Mouse (Mus musculus): ENCODE measurements around the gene 1500009L16Rik.
A peak's percentile ranks its signal among the peaks of the same experiment; 100 is the strongest.

The 1500009L16Rik gene

GRCm38 (mm10) chr10:83722579-83723031 is at the start of gene 1500009L16Rik:
Gene 1500009L16Rik (plus strand): TSS chr10:83722865.
- DNase-seq: peak; percentile 98

DNA sequence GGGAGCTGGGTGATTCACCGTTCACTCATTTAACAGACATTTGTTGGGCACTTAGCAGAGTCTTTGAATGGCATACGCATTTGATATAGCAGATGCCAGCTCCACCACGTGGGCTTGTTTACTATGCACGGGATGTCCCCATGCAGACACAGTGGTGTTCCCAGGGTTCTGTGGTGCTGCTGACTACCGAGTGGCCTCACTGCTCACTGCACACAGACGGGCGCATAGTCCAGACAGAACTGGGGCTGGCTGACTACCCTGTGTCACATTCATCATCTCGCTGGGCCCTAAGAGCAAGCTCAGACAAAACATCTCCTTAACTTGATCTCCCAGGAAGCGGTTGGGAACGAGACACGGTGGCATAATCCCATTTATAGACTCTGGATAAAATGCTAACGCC is 41.3 kb upstream of the 1500009L16Rik start:
- DNase-seq: peak; percentile 58

DNA sequence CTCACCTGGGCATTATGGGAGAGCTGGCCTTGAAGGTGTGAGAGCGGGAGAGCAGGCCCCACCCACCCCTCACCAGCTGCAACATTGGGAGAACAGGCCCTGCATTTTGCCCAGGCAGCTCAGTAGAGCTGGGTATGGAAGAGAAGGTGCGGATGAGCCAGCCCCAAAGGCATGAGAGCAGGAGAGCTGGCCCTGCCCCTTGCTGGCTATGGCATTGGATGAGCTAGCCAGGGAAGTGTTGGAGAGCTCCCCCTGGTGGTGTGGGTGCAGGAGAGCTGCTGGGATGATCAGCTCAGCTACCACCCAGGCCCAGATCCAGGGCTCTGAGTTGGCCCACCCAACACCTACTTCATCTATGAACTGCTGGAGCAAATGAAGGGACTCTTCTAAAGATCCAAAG is 34.5 kb upstream of the 1500009L16Rik start:
- peak; percentile 85 for DNase-seq

- DNase-seq: peak; percentile 77
These were observed 30.3 kb upstream of the 1500009L16Rik start for GRCm38 (mm10) chr10:83692175-83692895.

DNA sequence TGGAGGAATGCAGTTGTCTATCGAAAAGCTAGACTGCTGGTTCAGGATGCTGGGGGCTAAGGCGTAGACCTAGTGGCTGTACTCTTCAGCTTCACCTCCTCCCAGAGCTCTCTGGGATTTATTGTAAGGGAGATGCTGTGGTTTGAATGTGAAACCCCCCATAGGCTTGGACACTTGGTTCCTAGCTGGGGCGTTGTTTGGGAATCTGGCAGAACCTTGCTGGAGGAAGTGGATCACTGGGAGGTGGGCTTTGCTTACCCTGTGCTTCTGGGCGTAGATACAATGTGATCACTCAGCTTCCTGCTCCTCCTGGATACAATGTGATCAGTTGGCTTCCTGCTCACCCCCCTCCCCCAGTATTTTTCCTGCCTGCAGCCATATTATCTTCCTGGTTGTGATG is 26.4 kb upstream of the 1500009L16Rik start:
- DNase-seq: peak; percentile 58

GRCm38 (mm10) chr10:83706628-83707027 is 16.0 kb upstream of the 1500009L16Rik start:
- no peak for DNase-seq

DNA sequence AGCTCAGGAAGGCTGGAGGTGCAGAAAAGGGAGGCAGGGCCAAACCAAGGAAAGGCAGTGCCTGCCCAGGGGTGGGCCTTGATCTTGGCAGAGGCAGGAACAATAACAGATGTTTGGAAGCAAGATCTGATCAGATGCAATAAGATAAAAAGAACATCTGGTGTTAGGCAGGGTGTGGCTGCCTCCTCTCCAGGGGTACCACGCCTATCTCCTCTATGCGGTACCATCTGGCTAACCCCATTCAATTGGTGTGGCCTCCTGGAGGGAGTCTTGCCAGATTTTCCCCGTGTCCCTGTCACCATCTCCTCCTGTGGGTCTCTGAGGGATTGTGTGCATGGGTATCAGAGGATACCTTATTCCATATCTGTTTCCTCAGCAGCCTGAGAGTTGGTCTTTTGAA is 12.7 kb upstream of the 1500009L16Rik start:
- peak; percentile 78 for DNase-seq

DNA sequence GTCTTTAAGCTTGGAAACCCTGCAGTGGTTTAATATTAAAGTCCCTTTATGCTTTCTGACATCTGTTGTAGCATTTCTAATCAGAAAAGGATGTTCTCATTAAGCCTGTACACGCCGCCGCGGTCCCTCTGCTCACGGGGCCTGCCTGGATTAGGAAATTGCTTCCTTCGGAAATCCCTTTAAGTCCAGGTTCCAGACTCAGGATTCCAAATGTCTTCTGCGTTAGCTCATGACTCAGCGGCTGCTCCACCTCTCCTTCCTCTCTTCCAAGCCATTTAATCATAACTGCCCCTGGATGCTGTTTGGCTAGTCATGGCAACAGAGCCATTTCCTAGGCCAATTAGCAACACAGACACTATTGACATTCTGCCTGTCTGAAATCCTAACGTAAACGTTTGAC is 10.9 kb upstream of the 1500009L16Rik start:
- peak; percentile 90 for DNase-seq

DNA sequence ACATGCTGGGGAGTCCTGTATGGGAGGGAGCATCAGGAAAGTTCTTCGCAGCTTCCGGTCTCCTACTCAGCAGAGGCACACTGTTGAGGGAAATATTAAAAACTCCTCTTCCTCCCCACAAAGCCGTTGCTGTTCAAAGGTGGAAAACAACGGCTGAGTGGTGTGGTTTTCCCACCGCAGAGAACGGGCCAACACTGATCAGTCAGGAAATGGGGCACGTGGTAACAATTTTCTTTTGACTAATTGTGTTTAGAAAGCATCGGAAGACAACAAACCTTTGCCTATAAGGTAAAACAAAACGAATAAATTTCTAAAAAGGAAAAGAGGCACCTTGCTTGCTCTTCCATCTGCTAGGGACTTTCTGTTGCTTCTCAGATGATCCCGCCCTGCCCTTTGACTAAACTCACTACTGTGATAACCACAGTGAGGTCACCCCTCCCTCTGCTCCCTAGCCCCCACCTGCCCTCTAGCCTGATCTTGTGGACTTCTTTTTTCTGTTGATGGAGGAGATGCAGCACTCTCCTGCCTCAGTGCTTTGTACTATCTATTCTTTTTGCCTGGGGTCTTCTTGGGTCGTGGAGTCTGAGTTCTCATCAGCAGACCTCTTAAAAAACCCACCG is 3.7 kb upstream of the 1500009L16Rik start:
- peak; percentile 46 for DNase-seq

GRCm38 (mm10) chr10:83723055-83723454 is 390 bp downstream of the 1500009L16Rik start:
- peak; percentile 91 for DNase-seq

DNA sequence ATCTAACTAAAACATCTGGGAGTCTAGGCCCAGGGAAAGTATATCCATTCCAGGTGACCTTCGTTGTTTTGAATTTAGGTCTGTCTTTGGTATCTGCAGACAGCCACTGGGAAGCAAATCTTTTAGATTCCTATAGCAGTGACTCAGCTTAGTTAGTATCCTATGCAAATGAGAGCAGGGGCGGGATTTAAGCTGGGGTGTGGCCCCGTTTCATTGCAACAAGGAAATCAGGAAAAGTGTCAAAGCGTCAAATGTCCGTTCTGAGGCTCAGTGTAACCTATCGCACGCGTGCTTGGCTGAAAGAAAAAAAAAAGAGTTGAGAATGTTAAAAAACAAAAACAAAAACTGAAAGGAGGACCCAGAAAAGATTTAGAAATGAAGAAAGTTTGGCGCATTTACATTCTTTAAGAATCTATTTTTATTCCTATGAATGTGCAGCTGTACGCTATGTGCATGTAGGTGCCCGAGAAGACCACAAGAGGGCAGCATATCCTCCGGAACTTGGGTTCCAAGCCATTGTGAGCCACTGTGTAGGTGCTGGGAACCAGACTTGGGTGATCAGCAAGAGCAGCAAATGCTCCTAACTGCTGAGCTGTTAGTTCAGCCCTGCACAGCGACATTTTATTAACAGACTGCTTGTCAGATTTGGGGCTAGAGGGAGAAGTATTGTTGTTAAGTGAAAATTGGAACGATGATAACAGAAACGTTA is 1.8 kb downstream of the 1500009L16Rik start:
- no peak for DNase-seq

GRCm38 (mm10) chr10:83726164-83726563 is 3.5 kb downstream of the 1500009L16Rik start:
- peak; percentile 96 for DNase-seq

DNA sequence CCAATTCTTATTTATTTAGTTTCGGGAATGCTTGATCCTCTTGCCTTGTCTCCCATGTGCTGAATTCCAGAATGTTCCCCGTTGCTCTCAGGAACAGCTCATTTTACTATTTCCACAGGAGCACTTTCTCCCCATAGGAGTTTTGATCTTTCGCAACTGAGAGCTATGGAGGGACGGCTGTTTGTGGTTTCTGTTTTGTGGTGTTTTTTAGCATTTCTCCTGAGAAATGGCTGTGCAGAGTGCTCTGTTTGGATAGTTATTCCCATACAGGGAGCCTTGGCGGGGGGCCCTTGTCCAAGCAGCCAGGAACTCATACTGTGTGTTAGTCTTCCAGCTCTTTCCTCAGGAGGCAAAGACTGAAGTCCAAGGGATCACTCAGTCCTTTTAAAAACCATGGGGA is 5.2 kb downstream of the 1500009L16Rik start:
- no peak for DNase-seq

- peak; percentile 91 for DNase-seq
These were observed 5.9 kb downstream of the 1500009L16Rik start for GRCm38 (mm10) chr10:83728529-83728928.

GRCm38 (mm10) chr10:83729076-83729475 is 6.4 kb downstream of the 1500009L16Rik start:
- no peak for DNase-seq

DNA sequence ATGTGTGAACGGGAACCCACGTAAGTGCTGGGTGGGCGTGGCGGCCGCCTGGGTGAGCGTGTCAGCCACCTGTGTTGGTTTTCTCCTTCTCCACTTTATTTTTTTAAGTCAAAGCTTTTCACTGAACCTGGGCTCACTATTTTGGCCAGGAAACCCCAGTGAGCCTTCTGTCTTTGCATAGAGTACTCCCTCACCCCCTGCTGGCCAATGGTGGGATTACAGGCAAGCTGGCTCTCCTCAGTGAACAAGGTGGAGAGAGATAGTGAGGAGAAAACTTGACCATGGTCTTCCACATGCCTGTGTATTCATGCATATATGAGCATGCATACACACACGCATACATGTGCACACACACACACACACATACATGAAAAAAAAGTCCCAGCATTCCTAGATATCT is 6.8 kb downstream of the 1500009L16Rik start:
- DNase-seq: peak; percentile 96

DNA sequence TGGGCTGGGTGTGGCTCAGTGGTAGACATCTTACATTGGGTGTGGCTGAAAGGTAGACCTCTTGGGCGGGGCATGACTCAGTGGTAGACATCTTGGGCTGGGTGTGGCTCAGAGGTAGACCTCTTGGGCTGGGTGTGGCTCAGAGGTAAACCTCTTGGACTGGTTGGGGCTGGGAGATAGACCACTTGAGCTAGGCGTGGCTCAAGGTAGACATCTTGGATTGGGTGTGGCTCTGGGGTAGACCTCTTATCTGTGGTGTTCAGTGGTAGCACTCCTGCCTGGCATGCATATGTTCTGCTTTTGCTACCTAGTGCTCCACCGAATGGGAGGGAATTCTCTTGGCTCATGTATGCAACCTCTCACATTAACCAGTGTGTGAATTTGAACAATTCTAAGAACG is 11.1 kb downstream of the 1500009L16Rik start:
- DNase-seq: no peak

GRCm38 (mm10) chr10:83738996-83739655 is 16.5 kb downstream of the 1500009L16Rik start:
- DNase-seq: peak; percentile 83

DNA sequence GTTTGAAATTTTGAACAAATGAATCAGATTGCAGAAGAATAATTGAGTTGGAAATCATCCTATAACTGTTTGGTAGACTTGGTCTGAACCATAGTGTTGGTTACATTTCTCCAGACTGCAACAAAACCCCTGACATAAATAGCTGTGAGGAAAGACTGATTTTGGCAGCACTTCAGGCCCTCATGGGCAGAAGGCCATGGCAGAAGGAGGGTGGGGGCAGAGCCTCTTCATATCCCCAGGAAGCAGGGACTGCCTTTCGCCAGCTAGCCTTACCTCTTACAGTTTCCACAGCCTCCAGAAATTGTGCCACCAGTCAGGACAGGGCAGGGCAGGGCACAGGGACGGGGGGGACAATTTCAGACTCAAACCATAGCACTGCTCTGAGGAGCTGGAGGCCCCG is 22.0 kb downstream of the 1500009L16Rik start:
- peak; percentile 89 for DNase-seq

- DNase-seq: no peak
These were observed 30.4 kb downstream of the 1500009L16Rik start for GRCm38 (mm10) chr10:83753056-83753455.

GRCm38 (mm10) chr10:83757343-83757962 is 34.8 kb downstream of the 1500009L16Rik start:
- peak; percentile 93 for DNase-seq

- no peak for DNase-seq
These were observed 36.1 kb downstream of the 1500009L16Rik start for GRCm38 (mm10) chr10:83758732-83759131.

DNA sequence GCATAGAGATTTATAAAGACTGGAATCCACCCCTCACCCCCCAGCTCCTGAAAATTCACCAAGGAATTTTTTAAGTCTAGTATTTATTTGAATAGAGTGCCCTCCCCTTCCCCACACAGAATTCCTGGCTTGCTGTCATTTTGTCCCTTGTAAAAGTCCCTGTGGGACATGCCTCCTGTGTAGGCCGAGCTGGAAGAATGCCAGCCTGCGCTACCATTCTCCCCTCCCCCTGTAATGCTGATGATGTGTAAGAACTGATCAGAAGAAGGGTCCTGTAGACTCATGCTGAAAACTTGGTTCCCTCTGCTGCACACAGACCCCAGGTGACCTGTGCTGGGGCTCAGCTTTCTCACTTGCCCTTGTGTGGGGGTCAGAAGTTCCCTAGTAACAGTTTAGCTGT is 37.9 kb downstream of the 1500009L16Rik start:
- DNase-seq: no peak

Data from heart, adult 11 months (tissue).